Mouse (Mus musculus) lung, postnatal 0 days (tissue): Measurements from ENCODE around the gene Lin7a.

Source experiments
- CTCF ChIP-seq: IDR thresholded peaks from 2 replicates; pipeline ENCODE4 v1.5.1; 2016; ENCODE audit warnings: antibody characterized with exemption, mild to moderate bottlenecking
- EP300 ChIP-seq: IDR thresholded peaks from 2 replicates; pipeline ENCODE4 v1.6.1; 2016; ENCODE audit warnings: antibody characterized with exemption, mild to moderate bottlenecking, control low read depth

- TF ChIP-seq CTCF: no peak
- TF ChIP-seq EP300: no peak
These were observed 105.7 kb downstream of the Lin7a start for GRCm38 (mm10) chr10:107377218-107377617.
